Mouse (Mus musculus): ENCODE results near the gene Acsl6.

The Acsl6 gene

GRCm38 (mm10) chr11:54305331-54305730 lies 1.7 kb downstream of the Acsl6 start:
- no peak for DNase-seq (ENCODE audit: low read depth in 2 of 2, low spot score in 2 of 2)

DNA sequence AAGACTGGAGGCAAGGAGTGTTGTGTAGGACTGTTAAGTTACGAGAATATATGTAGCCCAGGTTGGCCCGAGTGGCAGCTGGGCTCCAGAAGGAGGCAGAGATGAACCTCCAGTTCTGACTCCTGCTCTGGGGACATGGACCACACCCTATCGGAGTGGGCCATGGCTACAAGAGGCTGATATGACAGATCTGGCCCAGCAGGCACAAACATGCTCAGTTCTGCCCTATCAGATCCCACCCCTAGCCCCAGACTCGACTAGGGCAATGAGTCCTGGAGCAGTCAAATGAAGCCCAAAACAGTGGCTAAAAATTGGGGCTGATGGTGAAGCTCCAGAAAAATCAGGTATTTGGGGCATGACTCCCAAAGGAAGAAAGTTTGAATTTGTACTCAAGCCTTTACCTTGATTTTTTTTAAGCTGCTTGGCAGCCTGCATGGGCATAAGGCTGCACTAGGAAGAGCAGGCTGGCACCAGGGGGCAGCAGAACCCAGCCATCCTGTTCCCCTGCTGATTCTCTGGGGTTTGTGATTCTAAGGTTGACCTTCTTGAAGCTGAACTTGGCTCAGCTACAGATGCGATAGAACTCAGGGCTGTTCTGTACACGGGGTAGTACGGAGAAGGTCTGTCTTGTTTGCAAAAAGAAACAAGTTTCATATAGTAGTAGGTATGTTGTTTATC lies 3.7 kb downstream of the Acsl6 start:
- peak; percentile 19 to 49 for DNase-seq (ENCODE audit: low read depth in 2 of 2, low spot score in 2 of 2)

DNA sequence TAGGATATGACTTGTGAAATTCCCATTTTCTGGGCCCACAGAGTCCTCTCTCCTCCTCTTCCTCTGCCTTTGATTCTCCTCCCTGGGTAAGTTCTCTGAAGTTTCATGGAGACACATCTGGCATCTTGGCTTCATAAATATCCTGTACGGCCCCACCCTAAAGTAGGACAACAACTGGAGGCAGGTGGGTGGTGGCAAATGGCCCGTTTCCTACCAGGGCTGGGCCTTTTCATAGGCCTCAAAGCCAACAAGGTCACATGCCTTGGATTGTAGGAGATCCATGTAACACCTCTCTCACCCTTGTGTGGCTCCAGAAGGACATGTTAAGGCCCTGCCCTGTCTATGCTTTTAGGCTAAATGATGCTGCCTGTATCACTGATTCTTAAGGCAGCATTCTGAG lies 7.0 kb downstream of the Acsl6 start:
- DNase-seq (ENCODE audit: low read depth in 2 of 2, low spot score in 2 of 2): no peak

- no peak for DNase-seq (ENCODE audit: low read depth in 2 of 2, low spot score in 2 of 2)
These were observed 8.4 kb downstream of the Acsl6 start for GRCm38 (mm10) chr11:54312021-54312420.

GRCm38 (mm10) chr11:54312603-54313002 lies 9.0 kb downstream of the Acsl6 start:
- DNase-seq (ENCODE audit: low read depth in 2 of 2, low spot score in 2 of 2): no peak

DNA sequence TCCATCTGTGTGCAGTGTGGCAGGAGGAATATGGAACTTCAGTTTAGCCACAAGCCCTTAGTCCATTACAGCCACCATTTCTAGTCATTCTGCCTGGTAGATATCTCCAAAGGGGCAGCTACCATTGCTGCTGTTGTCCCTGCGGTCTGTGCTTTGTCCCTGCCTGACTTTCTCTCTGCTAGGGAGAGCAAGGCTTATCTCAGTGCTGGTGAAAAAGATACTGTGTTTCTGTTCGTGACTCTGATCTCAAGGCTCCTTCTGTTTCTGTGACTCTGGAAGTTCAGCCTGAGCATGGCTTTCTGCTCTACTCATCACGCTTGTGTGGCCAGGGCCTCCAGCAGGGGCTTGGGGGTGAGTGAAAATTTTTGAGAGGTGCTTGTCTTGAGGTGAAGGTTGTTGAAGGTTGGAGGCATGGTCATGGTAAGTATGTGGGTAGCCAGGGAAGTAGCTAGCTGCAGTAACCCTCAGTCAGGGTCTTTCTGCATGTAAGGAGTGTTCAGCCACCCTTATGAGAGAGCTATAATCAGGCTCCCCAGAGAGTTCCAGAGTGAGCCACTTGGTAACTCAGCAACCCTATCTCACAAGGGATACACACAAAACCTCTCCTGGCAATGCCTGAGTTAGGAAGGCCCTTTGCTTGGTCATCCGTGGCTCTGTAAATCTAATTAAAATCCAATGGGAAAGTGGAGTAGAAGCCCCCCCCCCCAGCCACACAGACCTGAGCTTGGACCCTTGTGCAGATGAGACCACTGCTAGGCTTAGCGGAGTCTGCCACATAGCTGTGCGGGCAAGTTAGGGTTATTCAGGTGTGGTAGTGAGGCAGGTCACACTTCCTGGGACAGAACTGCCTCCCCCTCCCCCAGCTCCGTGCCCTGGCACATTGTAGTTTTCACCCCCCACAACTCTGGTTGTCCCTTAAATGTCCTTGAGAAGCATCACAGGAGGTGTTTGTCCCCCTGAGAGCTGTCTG lies 10.1 kb downstream of the Acsl6 start:
- no peak for DNase-seq (ENCODE audit: low read depth in 2 of 2, low spot score in 2 of 2)

GRCm38 (mm10) chr11:54314740-54315139 lies 11.1 kb downstream of the Acsl6 start:
- DNase-seq (ENCODE audit: low read depth in 2 of 2, low spot score in 2 of 2): no peak

DNA sequence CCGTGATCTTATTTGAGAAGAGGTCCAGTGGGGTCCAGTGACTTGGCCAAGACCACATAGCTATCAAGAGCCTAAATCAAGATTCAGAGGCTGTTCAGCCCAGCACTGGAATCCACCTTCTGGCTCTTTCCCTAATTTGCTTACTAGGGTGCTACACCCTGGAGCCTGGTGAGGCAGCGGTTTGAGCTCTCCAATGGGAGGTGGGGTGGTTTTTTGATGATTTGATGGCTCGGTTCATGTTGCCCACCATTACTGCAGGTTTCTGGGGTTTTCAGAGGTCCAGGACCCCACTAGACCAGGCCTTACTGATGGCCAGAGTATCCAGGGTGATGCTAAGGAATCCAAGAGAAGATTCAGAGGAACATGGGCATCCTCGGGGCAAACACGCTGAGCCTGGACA lies 11.7 kb downstream of the Acsl6 start:
- no peak for DNase-seq (ENCODE audit: low read depth in 2 of 2, low spot score in 2 of 2)

GRCm38 (mm10) chr11:54317361-54317760 lies 13.8 kb downstream of the Acsl6 start:
- DNase-seq (ENCODE audit: low read depth in 2 of 2, low spot score in 2 of 2): no peak

GRCm38 (mm10) chr11:54317795-54318194 lies 14.2 kb downstream of the Acsl6 start:
- no peak for DNase-seq (ENCODE audit: low read depth in 2 of 2, low spot score in 2 of 2)

- DNase-seq (ENCODE audit: low read depth in 2 of 2, low spot score in 2 of 2): no peak
These were observed 18.4 kb downstream of the Acsl6 start for GRCm38 (mm10) chr11:54321802-54322532.

DNA sequence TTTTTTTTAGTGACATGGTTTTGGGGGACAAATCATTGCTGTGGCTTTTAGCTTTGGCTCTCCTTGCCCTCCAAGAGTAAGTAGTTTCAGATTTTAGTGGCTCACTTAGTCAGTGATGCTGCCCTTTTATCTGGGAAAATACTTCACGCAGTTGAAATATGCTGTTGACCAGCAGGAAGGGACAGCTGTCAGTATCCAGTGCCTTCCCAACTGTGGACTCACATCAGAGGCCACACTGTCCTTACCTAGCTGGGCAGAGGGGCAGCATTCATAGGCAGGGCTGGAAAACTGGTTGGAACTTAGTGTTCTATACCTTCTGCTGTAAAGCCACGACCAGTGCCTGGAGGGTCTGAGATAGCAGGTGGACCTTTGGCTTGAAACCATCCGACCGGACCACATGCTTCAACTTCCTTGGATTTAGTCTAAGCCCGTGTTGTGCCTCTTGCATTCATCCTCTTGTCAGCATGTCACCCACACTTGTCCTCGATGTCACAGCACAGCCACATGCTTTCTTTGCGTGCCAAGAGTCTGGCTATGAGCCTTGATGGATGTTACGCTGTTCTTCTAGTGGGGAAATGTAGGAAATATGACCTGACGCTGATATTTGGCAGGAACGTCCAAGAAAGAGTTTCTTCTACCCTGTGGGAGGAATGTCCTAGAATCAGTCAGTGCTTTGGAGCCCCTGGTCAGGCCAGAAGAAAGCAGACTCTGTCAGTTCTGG lies 28.0 kb downstream of the Acsl6 start:
- no peak for DNase-seq (ENCODE audit: low read depth in 2 of 2, low spot score in 2 of 2)

DNA sequence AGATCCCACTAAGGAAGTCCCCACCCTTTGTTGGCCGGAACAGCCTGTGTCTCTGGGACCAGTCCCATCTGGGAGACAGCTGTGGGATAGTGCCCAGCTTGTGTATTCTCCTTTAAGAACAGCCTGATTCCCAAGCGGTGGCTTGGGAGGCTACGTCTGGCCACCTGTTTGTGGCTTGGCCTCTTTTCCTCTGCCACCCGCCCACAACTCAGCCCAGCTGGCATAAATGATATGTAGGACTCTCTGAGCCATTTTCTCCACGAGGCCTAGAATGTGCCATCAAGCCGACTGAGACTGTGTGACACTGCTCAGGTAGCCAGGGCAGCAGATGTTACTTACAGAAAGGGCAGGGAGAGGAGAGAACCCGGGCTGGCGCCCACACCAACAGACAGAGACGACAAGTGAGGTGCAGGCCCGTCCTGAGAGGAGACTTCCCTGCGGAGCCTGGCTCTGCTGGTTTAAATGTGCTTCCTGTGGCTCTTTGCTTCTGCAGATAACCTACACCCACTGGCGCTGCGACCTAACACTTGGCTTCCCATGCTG lies 32.6 kb downstream of the Acsl6 start:
- no peak for DNase-seq (ENCODE audit: low read depth in 2 of 2, low spot score in 2 of 2)

DNA sequence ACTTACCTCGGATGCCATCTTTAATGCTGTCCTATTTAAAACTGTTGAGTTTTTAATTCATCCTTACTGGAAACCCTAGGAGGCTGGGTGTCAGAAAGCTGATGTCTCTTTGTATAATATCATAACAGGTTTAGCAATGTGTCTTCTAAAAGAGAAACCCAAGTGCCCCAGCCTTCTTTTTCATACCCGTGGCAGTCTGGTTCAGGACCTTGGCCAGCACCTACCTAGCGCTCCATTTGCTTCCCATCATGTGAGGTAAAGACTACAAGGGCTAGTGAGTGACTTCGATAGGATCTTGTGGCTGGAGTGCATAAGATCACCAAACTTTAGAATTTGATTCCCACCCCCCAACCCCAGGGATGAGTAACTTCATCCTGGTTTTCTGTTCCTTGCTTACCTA lies 40.1 kb downstream of the Acsl6 start:
- DNase-seq (ENCODE audit: low read depth in 2 of 2, low spot score in 2 of 2): no peak

DNA sequence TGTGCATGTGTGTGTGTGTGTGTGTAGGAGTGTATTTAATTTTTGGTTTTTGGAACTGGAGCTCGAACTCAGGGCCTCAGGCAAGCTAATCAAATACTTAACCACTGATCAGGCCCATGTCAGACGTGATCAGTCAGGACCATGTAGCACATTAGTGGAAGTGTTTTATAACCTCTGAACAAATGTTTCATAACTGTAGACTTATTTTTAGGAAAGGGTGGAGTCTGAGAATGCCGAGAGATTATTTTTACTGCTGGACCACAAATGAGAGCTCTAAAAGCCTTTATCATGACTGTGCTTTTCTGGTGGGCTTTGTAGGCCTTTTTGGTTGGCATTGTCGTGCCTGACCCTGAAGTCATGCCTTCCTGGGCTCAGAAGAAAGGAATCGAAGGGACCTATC lies 48.1 kb downstream of the Acsl6 start:
- DNase-seq (ENCODE audit: low read depth in 2 of 2, low spot score in 2 of 2): no peak

DNA sequence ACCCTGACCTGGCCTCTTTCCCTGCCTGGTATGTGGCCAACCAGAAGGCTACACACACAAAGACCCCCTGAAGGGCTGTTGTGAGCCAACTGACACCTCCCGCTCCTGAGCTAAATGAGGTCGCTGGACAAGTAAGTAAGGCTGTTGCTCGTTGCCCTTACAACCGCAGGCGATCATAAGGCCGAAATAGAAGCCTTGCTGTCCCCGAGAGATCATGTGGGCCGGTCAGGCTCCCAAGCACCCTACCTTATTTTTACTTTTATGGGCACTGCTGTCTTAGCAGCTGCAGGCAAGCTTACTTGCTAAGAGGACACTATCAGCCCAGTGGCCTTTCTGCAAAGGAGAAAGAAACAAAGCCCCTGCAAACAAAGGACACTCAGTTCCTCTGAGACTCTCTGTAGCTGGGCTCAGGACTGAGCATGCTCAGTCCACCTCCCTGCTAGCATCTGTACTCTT lies 49.6 kb downstream of the Acsl6 start:
- no peak for DNase-seq (ENCODE audit: low read depth in 2 of 2, low spot score in 2 of 2)

DNA sequence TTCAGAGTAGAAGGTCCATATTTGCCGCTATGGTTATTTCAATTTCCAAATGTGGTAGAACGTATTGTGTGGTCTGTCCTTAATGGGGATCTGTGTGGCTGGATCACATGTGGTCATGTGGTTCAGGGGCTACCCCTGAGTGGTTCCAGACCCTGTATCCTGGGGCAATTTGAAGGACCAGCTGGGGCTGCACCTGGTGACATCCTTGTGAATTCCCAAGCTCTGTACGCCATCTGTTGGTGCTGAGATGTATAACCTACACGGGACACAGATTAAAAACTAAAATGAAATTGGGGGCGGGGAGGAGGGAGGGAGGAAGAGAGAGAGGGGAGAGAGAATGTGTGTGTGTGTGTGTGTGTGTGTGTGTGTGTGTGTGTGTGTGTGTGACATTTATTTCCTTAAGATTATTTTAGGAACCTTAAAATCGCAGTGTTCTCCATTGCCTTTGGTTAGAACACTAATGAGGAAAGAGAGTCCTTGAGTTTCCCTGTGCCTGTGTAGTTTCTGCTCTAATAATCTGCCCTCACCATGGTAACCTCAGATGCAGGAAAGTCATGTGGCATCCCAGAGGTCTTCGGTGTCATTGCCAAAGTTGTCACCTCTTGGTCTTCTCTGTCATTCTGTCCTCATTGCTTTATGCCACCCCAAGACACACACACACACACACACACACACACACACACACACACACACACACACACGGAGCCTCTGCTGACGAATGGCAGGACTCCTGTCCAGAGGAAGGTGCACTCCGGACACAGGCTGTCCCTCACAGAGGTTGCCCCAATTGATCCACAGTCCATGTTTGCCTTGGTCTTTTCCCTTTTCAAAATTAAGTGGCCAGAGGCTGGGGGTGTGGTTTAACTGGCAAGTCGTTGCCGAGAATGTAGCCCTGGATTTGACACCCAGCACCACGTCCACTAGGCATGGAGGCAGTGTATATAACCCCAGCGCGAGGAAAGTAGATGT lies 51.3 kb downstream of the Acsl6 start:
- peak in 1 of 2 experiments; percentile 11 for DNase-seq (ENCODE audit: low read depth in 2 of 2, low spot score in 2 of 2)

DNA sequence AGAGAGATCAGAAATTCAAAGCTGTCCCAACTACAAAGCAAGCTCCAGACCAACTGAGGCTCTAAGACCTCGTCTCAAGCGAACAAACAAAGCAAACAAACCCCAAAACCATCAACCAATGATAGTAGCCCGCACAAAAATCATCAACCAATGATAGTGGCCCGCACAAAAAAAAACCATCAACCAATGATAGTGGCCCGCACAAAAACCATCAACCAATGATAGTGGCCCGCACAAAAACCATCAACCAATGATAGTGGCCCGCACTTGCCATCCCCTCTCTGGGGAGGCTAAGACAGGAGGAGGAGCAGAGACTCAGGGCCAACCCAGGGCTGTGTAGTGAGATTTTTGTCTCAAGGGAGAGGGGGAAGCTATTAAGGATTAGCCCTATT lies 52.0 kb downstream of the Acsl6 start:
- no peak for DNase-seq (ENCODE audit: low read depth in 2 of 2, low spot score in 2 of 2)

DNA sequence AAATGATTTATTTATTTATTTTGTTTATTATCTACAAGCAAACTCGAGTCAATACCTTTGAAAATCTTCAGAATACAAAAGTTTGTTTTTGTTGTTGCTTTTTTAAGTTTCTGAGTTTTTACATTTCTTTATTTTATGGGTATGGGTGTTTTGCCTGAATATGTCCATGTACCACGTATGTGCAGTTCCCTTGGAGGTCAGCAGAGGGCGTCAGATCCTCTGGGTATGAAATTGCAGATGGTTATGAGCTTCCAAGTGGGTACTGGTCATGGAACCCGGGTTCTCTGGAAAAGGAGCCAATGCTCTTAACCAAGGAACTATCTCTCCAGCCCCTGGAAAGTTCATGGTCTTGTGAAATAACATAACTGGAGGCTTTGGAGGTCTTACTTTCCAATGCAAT lies 53.1 kb downstream of the Acsl6 start:
- peak; percentile 27 to 48 for DNase-seq (ENCODE audit: low read depth in 2 of 2, low spot score in 2 of 2)

GRCm38 (mm10) chr11:54372553-54372952 lies 69.0 kb downstream of the Acsl6 start:
- no peak for DNase-seq (ENCODE audit: low read depth in 2 of 2, low spot score in 2 of 2)
